Mouse (Mus musculus) cerebellum, adult (tissue): ENCODE measurements around the gene Ostn.

Experiments used
- ATAC-seq: cut with Nextera tagmentation; 2 replicates; pipeline ENCODE4 v1.9.2; 2017; ENCODE audit warnings: mild to moderate bottlenecking, moderate library complexity, mixed read lengths; ENCODE audit not compliant: insufficient number of reproducible peaks, low FRiP score, low TSS enrichment

Gene Ostn

DNA sequence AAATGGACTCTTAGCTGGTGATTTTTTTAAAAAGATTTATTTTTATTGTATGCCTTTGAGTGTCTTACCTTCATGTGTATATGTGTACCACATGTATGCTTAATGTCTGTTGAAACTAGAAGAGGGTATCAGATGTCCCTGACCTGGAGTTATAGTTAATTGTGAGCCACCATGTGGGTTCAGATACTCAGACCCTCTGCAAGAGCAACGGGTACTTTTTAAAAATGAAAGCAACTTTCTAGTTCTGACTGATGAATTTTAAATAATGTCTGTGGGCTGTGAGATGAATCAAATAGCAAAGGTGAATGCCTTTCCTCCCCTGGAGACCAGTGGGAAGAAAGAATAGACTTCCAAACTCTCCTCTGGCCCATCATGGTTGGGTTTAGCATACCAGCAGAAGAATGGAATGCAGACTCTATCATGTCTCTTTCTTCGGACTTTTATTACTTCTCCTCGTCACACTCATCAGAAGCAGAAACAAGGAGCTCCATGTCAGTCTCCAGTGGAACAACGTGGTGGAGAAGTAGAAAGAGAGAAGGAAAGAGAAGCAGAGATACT lies 79.6 kb downstream of the Ostn start:
- no peak for ATAC-seq

- no peak for ATAC-seq
Measured at GRCm38 (mm10) chr16:27387634-27388611, 80.6 kb downstream of the Ostn start.

DNA sequence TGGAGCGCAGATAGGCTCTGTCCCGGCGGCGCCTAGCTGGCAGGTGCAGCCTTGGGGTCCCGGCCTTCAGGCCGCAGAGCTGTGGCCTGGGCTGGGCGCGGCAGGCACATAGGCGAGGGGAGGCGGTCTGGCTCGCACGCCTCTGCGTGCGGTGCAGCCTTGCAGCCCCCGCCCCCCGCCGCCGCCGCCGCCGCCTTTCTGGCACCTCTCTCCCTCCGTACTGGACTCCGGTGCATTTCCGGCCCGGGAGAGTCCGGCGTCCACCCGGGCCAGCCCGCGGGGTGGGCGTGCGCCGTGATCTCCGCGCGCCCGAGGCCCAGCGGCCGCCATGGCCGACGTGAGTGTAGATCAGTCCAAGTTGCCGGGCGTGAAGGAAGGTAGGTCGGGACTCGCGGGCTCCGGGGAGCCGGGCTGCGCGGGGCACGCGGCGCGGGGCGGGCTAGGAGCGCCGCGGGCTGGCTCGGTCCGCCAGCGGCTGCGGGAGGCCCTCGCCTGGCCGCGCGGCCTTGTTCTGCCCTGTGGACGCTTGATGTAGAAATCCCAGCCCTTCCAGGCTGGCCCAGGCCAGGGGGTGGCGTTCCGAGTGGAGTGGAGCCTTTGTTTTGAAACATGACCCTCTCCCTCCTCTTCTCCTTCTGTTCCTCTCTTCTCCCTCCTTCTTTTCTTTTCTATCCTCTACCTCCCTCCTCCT lies 81.6 kb downstream of the Ostn start, which contains the start of gene Ccdc50:
TSS of gene Ccdc50 (plus strand) at position 109 of the 691 bp plus-strand sequence.
- ATAC-seq = peak; percentile 81

GRCm38 (mm10) chr16:27389534-27390282 lies 82.4 kb downstream of the Ostn start:
- no peak for ATAC-seq

DNA sequence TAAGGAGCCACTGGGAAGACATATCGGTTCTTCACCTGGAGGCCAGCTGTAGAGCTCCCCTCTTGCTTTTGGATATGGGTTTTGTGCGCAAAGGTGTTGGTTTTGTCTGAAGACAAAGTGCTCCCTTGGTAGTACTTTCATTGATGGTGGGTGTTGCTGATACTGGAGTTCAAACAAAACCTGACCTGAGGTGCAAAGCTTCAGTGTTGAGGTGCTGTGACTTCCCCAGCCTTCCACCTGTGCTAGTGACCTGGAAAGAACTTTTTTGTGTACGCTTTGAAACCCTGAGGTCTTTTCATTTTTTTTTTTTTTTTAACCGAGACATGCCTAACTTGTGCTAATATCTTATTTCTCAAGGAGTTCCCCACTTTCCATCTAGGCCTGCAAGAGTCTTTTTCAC lies 83.0 kb downstream of the Ostn start:
- no peak for ATAC-seq

- no peak for ATAC-seq
Measured at GRCm38 (mm10) chr16:27391845-27392244, 84.6 kb downstream of the Ostn start.

DNA sequence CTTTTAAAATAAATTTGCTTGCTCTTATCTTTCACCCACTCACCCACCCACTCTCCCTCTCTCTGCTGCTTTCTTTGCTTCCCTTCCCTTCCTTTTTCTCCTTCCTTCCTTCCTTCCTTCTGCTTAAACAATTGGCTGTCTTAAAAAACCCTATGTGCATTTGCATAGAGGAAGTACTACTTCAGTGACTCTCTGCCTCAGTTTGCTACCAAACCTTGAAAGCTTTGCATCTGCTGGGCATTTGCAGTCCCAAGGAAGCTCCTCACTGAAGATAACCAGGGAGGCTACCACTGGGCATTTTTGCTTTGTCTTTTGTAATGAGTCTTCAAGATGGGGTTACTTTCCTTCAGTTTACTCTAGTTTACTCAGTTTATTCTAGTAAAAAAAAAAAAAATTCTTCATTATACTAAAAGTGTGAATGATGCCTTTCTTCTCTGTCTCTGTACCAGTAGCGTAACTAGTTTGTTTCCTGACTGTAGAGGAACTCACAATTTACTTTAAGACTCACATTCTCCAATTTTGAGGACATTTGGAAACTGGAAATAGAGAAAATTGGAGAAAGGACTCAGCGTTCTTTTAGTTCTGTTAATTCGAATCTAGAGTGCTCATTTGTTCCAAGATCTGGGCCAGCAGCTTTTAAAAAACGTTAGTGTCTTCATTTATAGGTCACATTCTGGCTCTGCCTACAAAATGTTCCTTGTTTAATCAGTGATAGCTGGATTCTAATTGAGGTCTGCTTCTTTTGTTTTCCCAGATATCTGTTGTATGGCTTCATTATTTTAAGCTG lies 88.2 kb downstream of the Ostn start:
- ATAC-seq = no peak

DNA sequence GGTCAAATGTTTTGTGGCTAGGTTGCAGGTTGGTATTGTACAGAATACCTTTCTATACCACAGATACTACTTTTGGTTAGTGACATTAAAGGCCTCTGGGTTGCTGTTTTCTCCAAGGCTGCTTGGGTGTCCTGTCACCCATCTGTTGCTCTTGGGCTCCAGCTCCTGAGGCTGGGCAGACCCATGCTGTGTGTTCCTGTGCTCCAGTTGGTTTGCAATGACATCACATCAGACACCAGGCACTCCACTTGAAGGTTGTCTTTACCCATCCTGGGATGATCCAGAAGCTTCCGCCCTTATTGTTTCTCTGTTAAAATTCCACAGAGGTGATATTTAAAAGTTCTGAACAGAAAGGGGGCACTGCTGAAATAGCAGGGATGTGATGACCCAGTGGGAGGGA lies 89.7 kb downstream of the Ostn start:
- peak; percentile 70 for ATAC-seq

DNA sequence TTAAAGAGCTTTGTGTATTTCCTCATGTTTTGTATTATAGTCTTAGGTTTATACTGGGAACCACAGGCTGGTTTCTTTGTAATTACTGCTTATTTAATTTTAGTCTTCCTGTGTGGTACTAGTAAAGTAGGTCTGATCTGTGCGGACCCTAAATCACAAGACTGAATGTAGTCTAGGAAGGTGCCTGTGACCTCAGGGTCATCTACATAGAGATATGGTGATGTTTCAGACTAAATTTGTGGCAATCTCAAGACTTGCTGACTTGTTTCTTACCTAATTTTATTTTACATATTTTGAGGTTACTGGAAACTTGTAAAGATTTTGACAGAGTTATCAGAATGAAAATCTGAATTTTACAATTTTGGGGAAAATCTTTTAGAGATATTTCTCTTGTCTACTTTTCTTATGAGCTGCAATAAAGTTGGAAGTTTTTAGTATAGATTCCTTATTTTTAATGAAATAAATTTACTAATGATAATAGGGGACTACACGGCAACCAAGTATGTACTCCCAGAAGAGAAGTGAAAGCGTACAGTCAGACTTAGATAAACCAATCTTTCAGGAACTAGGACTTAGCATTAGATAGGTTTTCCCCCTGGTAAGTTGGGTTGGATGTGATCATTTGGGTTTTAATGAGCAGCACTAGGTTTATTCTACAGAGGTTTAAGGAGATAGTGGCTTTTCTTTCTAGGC lies 91.9 kb downstream of the Ostn start:
- no peak for ATAC-seq

GRCm38 (mm10) chr16:27399719-27400253 lies 92.5 kb downstream of the Ostn start:
- no peak for ATAC-seq
